Mouse (Mus musculus): ENCODE data around the gene Taf10. TPM values are rescaled to one million over a fixed set of nuclear protein-coding genes. Genes with fewer than 3 reads are reported as not detected.

The Taf10 gene
- polyA plus RNA-seq, 1 experiment from 2014 or later: 121 TPM

DNA sequence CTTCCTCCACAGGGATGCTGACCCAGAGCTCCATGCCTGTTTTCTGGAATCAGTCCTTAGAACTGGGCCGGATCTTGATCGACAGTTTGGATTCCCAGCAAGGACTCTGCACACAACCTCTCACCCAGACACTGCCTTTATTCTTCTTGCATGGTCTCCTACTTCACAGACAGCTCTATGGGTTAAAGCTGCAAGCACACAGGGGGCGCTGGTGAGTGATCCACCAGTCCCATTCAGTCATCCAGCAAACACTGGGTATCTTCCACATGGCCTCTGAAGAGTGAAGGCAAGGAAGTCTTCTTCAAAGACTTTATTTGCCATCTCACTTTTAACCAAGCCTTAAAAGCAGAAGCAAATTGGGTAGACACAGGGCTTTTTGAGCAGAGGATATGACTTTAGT is 28.8 kb downstream of the Taf10 start:
- peak; percentile 22; the same call in 1 of the 2 replicates for TF ChIP-seq CTCF (IDR thresholded peaks at IDR 0.05)
- no peak for TF ChIP-seq EP300 (IDR thresholded peaks at IDR 0.05)
- no peak overlapping the region for H3K27ac ChIP-seq (ENCODE audit: low read length)
- H3K4me1 ChIP-seq (ENCODE audit: insufficient read depth, low read depth, low read length): no peaks in the 10 kb centered on the region
- no peak overlapping the region for H3K4me2 ChIP-seq (replicated peaks; ENCODE audit: low read depth, low read length)
- DNase-seq (ENCODE audit: low spot score): no peak
- no peak overlapping the region for H3K9ac ChIP-seq (replicated peaks; ENCODE audit: low read depth)
- WGBS: 56% methylated on average over 3 of the region's 3 CpGs
- H3K27me3 ChIP-seq (replicated peaks; ENCODE audit: insufficient read depth, low read length): no peaks in the 10 kb centered on the region
- no peaks in the 10 kb centered on the region for H3K36me3 ChIP-seq (ENCODE audit: insufficient read depth, low read length)
- H3K9me3 ChIP-seq (ENCODE audit: low read length): no peaks in the 10 kb centered on the region
- ATAC-seq: no peak
- no peak overlapping the region for H3K4me3 ChIP-seq (ENCODE audit: low read depth, low read length)

DNA sequence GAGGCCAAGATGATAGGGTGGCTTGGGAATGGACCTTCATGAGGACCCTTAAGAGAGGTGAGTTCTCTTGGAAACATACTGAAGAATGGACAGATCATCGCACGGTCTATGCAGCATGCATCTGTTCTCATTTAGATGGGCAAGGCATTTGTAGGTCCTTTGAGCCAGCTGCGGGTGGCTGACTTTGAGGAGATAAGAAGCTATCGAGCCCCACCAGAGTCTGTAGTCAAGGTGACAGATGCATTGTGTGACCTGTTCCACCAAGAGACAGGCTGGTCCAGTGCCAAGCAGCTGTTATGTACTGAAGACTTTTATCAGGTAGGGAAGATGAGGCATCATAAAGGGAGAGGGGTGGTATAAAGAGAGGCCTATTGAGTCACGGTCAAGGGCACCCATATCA is 35.4 kb downstream of the Taf10 start:
- TF ChIP-seq CTCF (IDR thresholded peaks at IDR 0.05): no peak
- no peak for TF ChIP-seq EP300 (IDR thresholded peaks at IDR 0.05)
- no peaks in the 10 kb centered on the region for H3K9me3 ChIP-seq (ENCODE audit: low read length)
- no peak for DNase-seq (ENCODE audit: low spot score)

GRCm38 (mm10) chr7:105703816-105704215 is 40.3 kb downstream of the Taf10 start:
- H3K27me3 ChIP-seq (replicated peaks; ENCODE audit: insufficient read depth, low read length): no peaks in the 10 kb centered on the region
- DNase-seq (ENCODE audit: low spot score) (no peak), ATAC-seq (no peak)
- H3K4me3 ChIP-seq (ENCODE audit: low read depth, low read length): no peak overlapping the region
- no peaks in the 10 kb centered on the region for H3K9me3 ChIP-seq (ENCODE audit: low read length)
- WGBS: 86% methylated on average over 4 of the region's 4 CpGs
- H3K4me1 ChIP-seq (ENCODE audit: insufficient read depth, low read depth, low read length): no peaks in the 10 kb centered on the region
- no peak for TF ChIP-seq EP300 (IDR thresholded peaks at IDR 0.05)
- TF ChIP-seq CTCF (IDR thresholded peaks at IDR 0.05): no peak
- H3K36me3 ChIP-seq (ENCODE audit: insufficient read depth, low read length): no peaks in the 10 kb centered on the region
- H3K27ac ChIP-seq (ENCODE audit: low read length): no peak overlapping the region
- no peak overlapping the region for H3K9ac ChIP-seq (replicated peaks; ENCODE audit: low read depth)
- no peak overlapping the region for H3K4me2 ChIP-seq (replicated peaks; ENCODE audit: low read depth, low read length)

More for the DNA sequence above, 35.4 kb downstream of the Taf10 start:
- Histone ChIP-seq H3K36me3 (ENCODE audit: insufficient read depth, low read length) (no peaks in the 10 kb centered on the region), H3K4me1 (ENCODE audit: insufficient read depth, low read depth, low read length) (no peaks in the 10 kb centered on the region), H3K4me2 (replicated peaks; ENCODE audit: low read depth, low read length) (no peak overlapping the region), H3K27me3 (replicated peaks; ENCODE audit: insufficient read depth, low read length) (no peaks in the 10 kb centered on the region), H3K4me3 (ENCODE audit: low read depth, low read length) (no peak overlapping the region), H3K27ac (ENCODE audit: low read length) (no peak overlapping the region), H3K9ac (replicated peaks; ENCODE audit: low read depth) (no peak overlapping the region)
- ATAC-seq: no peak
- WGBS: 86% methylated on average over 5 of the region's 5 CpGs

- Histone ChIP-seq H3K27me3 (replicated peaks; ENCODE audit: insufficient read depth, low read length) (no peaks in the 10 kb centered on the region), H3K4me2 (replicated peaks; ENCODE audit: low read depth, low read length) (no peak overlapping the region), H3K4me1 (ENCODE audit: insufficient read depth, low read depth, low read length) (no peaks in the 10 kb centered on the region), H3K9ac (replicated peaks; ENCODE audit: low read depth) (no peak overlapping the region), H3K9me3 (ENCODE audit: low read length) (no peaks in the 10 kb centered on the region), H3K4me3 (ENCODE audit: low read depth, low read length) (no peak overlapping the region), H3K27ac (ENCODE audit: low read length) (no peak overlapping the region), H3K36me3 (ENCODE audit: insufficient read depth, low read length) (no peaks in the 10 kb centered on the region)
- DNase-seq (ENCODE audit: low spot score) (no peak), ATAC-seq (no peak)
- WGBS: 79% methylated on average over 16 of the region's 16 CpGs
- TF ChIP-seq EP300 (IDR thresholded peaks at IDR 0.05) (no peak), CTCF (IDR thresholded peaks at IDR 0.05) (no peak)
These were observed 41.0 kb downstream of the Taf10 start for GRCm38 (mm10) chr7:105703184-105703583.

GRCm38 (mm10) chr7:105690875-105691274 is 53.3 kb downstream of the Taf10 start:
- peak; percentile 10 for DNase-seq (ENCODE audit: low spot score)
- no peak overlapping the region for H3K9ac ChIP-seq (replicated peaks; ENCODE audit: low read depth)
- H3K4me3 ChIP-seq (ENCODE audit: low read depth, low read length): no peak overlapping the region
- no peaks in the 10 kb centered on the region for H3K36me3 ChIP-seq (ENCODE audit: insufficient read depth, low read length)
- no peak overlapping the region for H3K4me2 ChIP-seq (replicated peaks; ENCODE audit: low read depth, low read length)
- H3K9me3 ChIP-seq (ENCODE audit: low read length): no peaks in the 10 kb centered on the region
- no peak overlapping the region for H3K27ac ChIP-seq (ENCODE audit: low read length)
- ATAC-seq: no peak
- WGBS: 56% methylated on average over 1 of the region's 1 CpGs
- no peak for TF ChIP-seq EP300 (IDR thresholded peaks at IDR 0.05)
- no peak for TF ChIP-seq CTCF (IDR thresholded peaks at IDR 0.05)
- H3K4me1 ChIP-seq (ENCODE audit: insufficient read depth, low read depth, low read length): no peaks in the 10 kb centered on the region
- H3K27me3 ChIP-seq (replicated peaks; ENCODE audit: insufficient read depth, low read length): no peaks in the 10 kb centered on the region

Other genes starting within 250 kb of the Taf10 start
- 57.1 and 57.5 TPM in 2 replicates for gene Smpd1, start 190.0 kb downstream of the Taf10 start, polyA plus RNA-seq (2015; fragmentation: Nextera tagmentation; extraction: Ambion mirVana)
- 71.2 and 77.6 TPM in 2 replicates for gene Apbb1, start 162.7 kb downstream of the Taf10 start, polyA plus RNA-seq (2015; fragmentation: Nextera tagmentation; extraction: Ambion mirVana)
- 1.7 and 2.0 TPM in 2 replicates for gene Hpx, start 144.2 kb downstream of the Taf10 start, polyA plus RNA-seq (2015; fragmentation: Nextera tagmentation; extraction: Ambion mirVana)
- 101 and 116 TPM in 2 replicates for gene Trim3, start 110.8 kb downstream of the Taf10 start, polyA plus RNA-seq (2015; fragmentation: Nextera tagmentation; extraction: Ambion mirVana)
- gene Timm10b, start 104.3 kb downstream of the Taf10 start, polyA plus RNA-seq (2015; fragmentation: Nextera tagmentation; extraction: Ambion mirVana): 220 and 236 TPM in 2 replicates
- 48.5 and 52.7 TPM in 2 replicates for gene Arfip2, start 103.9 kb downstream of the Taf10 start, polyA plus RNA-seq (2015; fragmentation: Nextera tagmentation; extraction: Ambion mirVana)
- gene Gm45799, start 103.8 kb downstream of the Taf10 start, polyA plus RNA-seq (2015; fragmentation: Nextera tagmentation; extraction: Ambion mirVana): 41.7 and 53.1 TPM in 2 replicates
- 0.60 and 0.79 TPM in 2 replicates for gene Dnhd1, start 93.5 kb downstream of the Taf10 start, polyA plus RNA-seq (2015; fragmentation: Nextera tagmentation; extraction: Ambion mirVana)
- gene Ilk, start 7.8 kb downstream of the Taf10 start, polyA plus RNA-seq (2015; fragmentation: Nextera tagmentation; extraction: Ambion mirVana): 378 and 390 TPM in 2 replicates
- 19.0 and 19.3 TPM in 2 replicates for gene Rrp8, start 7.0 kb downstream of the Taf10 start, polyA plus RNA-seq (2015; fragmentation: Nextera tagmentation; extraction: Ambion mirVana)
- 107 and 110 TPM in 2 replicates for gene Tpp1, start 7.9 kb upstream of the Taf10 start, polyA plus RNA-seq (2015; fragmentation: Nextera tagmentation; extraction: Ambion mirVana)
- 3.0 and 3.4 TPM in 2 replicates for gene Dchs1, start 43.3 kb upstream of the Taf10 start, polyA plus RNA-seq (2015; fragmentation: Nextera tagmentation; extraction: Ambion mirVana)
- gene Mrpl17, start 66.7 kb upstream of the Taf10 start, polyA plus RNA-seq (2015; fragmentation: Nextera tagmentation; extraction: Ambion mirVana): 257 and 270 TPM in 2 replicates
- 1.1 and 1.6 TPM in 2 replicates for gene Gm4070, start 209.6 kb upstream of the Taf10 start, polyA plus RNA-seq (2015; fragmentation: Nextera tagmentation; extraction: Ambion mirVana)